Mouse (Mus musculus) lung, postnatal 0 days (tissue): ENCODE results near the gene Pex19. TPM values are rescaled to one million over a fixed set of nuclear protein-coding genes. Genes with fewer than 3 reads are reported as not detected.

Source experiments
- ATAC-seq: fragments of 200-750 bp; cut with Nextera tagmentation; 2 replicates; pipeline ENCODE4 v1.8.0; 2017; ENCODE audit warnings: moderate library complexity
- DNase-seq: peaks from one replicate; pipeline ENCODE4 v3.0.0-alpha.2; 2016; ENCODE audit warnings: low spot score
- H3K27ac ChIP-seq: fragments of 300-500 bp; sonication (generic); 2 replicates; pipeline ENCODE4 v1.5.1; 2014; ENCODE audit warnings: antibody characterized with exemption, mild to moderate bottlenecking, low read length, mixed read lengths
- H3K27me3 ChIP-seq: fragments of 300-500 bp; sonication (generic); replicated peaks from 2 replicates; pipeline ENCODE4 v1.6.1; 2014; ENCODE audit warnings: low read length, mixed read lengths; ENCODE audit not compliant: insufficient read depth
- H3K36me3 ChIP-seq: fragments of 300-500 bp; sonication (generic); 2 replicates; pipeline ENCODE4 v1.6.1; 2014; ENCODE audit warnings: low read length, mixed read lengths; ENCODE audit not compliant: insufficient read depth
- H3K4me1 ChIP-seq: fragments of 300-500 bp; sonication (generic); 2 replicates; pipeline ENCODE4 v1.6.1; 2014; ENCODE audit warnings: antibody characterized with exemption, low read depth, low read length, mixed read lengths; ENCODE audit not compliant: insufficient read depth
- H3K4me2 ChIP-seq: fragments of 300-500 bp; sonication (generic); replicated peaks from 2 replicates; pipeline ENCODE4 v1.6.1; 2014; ENCODE audit warnings: low read depth, mild to moderate bottlenecking, low read length, moderate library complexity, mixed read lengths
- H3K4me3 ChIP-seq: fragments of 300-500 bp; sonication (generic); 2 replicates; pipeline ENCODE4 v1.5.1; 2014; ENCODE audit warnings: low read depth, low read length
- H3K9ac ChIP-seq: fragments of 300-500 bp; sonication (generic); replicated peaks from 2 replicates; pipeline ENCODE4 v1.6.1; 2014; ENCODE audit warnings: low read depth, mild to moderate bottlenecking
- H3K9me3 ChIP-seq: fragments of 300-500 bp; sonication (generic); 2 replicates; pipeline ENCODE4 v1.6.1; 2016; ENCODE audit warnings: low read length, mixed read lengths
- CTCF ChIP-seq: IDR thresholded peaks from 2 replicates; pipeline ENCODE4 v1.5.1; 2016; ENCODE audit warnings: antibody characterized with exemption, mild to moderate bottlenecking
- EP300 ChIP-seq: IDR thresholded peaks from 2 replicates; pipeline ENCODE4 v1.6.1; 2016; ENCODE audit warnings: antibody characterized with exemption, mild to moderate bottlenecking, control low read depth
- polyA plus RNA-seq: library from polyadenylated mRNA; unstranded; fragments of >200 nt; fragmentation: Nextera tagmentation; extraction: Ambion mirVana; gene quantifications from 2 replicates; pipeline ENCODE4 v1.2.1, GENCODE M21; 2015

Gene Pex19
- polyA plus RNA-seq, 1 experiment from 2014 or later: 74.5 TPM

- Histone ChIP-seq H3K36me3 (peaks cover 32% of the 10 kb centered on the region; the same call in 1 of the 2 replicates), H3K9me3 (no peaks in the 10 kb centered on the region), H3K4me1 (no peaks in the 10 kb centered on the region), H3K27me3 (no peaks in the 10 kb centered on the region), H3K4me2 (no peak overlapping the region), H3K9ac (no peak overlapping the region), H3K27ac (no peak overlapping the region), H3K4me3 (no peak overlapping the region)
- no peak for ATAC-seq
- TF ChIP-seq EP300 (no peak), CTCF (no peak)
- DNase-seq: no peak
Measured at GRCm38 (mm10) chr1:172183915-172184314, 57.4 kb downstream of the Pex19 start.

Other genes with a start within 250 kb of the Pex19 start
- 0.10 TPM in 1 of 2 replicates, not detected in the other for gene Gm10521, start 231.1 kb upstream of the Pex19 start, polyA plus RNA-seq
- 0.74 and 1.5 TPM in 2 replicates for gene Slamf6, start 209.2 kb upstream of the Pex19 start, polyA plus RNA-seq
- gene Vangl2, start 98.3 kb upstream of the Pex19 start, polyA plus RNA-seq: 6.2 and 6.9 TPM in 2 replicates
- not detected in 2 replicates for gene Nhlh1, start 69.2 kb upstream of the Pex19 start, polyA plus RNA-seq
- gene Copa, start 44.2 kb upstream of the Pex19 start, polyA plus RNA-seq: 99.1 and 111 TPM in 2 replicates
- gene Ncstn, start 44.0 kb upstream of the Pex19 start, polyA plus RNA-seq: 103 and 108 TPM in 2 replicates
- 93.7 and 96.6 TPM in 2 replicates for gene Dcaf8, start 21.3 kb downstream of the Pex19 start, polyA plus RNA-seq
- gene Pea15a, start 80.0 kb downstream of the Pex19 start, polyA plus RNA-seq: 114 and 118 TPM in 2 replicates
- gene Casq1, start 93.1 kb downstream of the Pex19 start, polyA plus RNA-seq: 2.5 TPM in 2 replicates
- gene Atp1a4, start 131.7 kb downstream of the Pex19 start, polyA plus RNA-seq: 0.04 and 0.05 TPM in 2 replicates
- gene Igsf8, start 134.9 kb downstream of the Pex19 start, polyA plus RNA-seq: 30.0 and 32.4 TPM in 2 replicates
- gene Atp1a2, start 171.3 kb downstream of the Pex19 start, polyA plus RNA-seq: 15.3 and 17.0 TPM in 2 replicates
- gene Kcnj9, start 202.6 kb downstream of the Pex19 start, polyA plus RNA-seq: not detected in 2 replicates
- 0.04 TPM in 2 replicates for gene Kcnj10, start 214.5 kb downstream of the Pex19 start, polyA plus RNA-seq
- gene Pigm, start 249.8 kb downstream of the Pex19 start, polyA plus RNA-seq: 3.5 and 3.9 TPM in 2 replicates